Mouse (Mus musculus) myocyte (in vitro differentiated cells): Measurements from ENCODE around the gene Lamc3. TPM values are rescaled to one million over a fixed set of nuclear protein-coding genes. Genes with fewer than 3 reads are reported as not detected.

ENCODE experiments used
- H3K27me3 ChIP-seq: one replicate; pipeline ENCODE4 v1.6.1; 2011; ENCODE audit not compliant: control insufficient read depth, insufficient read depth, insufficient read length
- H3K36me3 ChIP-seq: one replicate; pipeline ENCODE4 v1.6.1; 2011; ENCODE audit not compliant: control insufficient read depth, insufficient read depth
- H3K4me2 ChIP-seq: one replicate; pipeline ENCODE4 v1.6.1; 2011; ENCODE audit warnings: low read depth, control low read depth
- H3K4me3 ChIP-seq: one replicate; pipeline ENCODE4 v1.5.1; 2011; ENCODE audit warnings: mild to moderate bottlenecking, control low read depth, moderate library complexity
- H3K79me2 ChIP-seq: one replicate; pipeline ENCODE4 v1.6.1; 2011; ENCODE audit not compliant: control insufficient read depth, insufficient read depth
- H3ac ChIP-seq: one replicate; pipeline ENCODE4 v1.6.1; 2011; ENCODE audit not compliant: control insufficient read depth, insufficient read length
- CEBPB ChIP-seq: IDR thresholded peaks from 2 replicates; pipeline ENCODE4 v1.6.1; 2011; ENCODE audit warnings: mild to moderate bottlenecking, moderate library complexity; ENCODE audit not compliant: poor library complexity, insufficient read depth, severe bottlenecking
- E2F4 ChIP-seq: IDR thresholded peaks from one replicate; pipeline ENCODE4 v1.6.1; 2011; ENCODE audit warnings: mild to moderate bottlenecking, control low read depth, moderate library complexity; ENCODE audit not compliant: insufficient read depth
- MAX ChIP-seq: IDR thresholded peaks from one replicate; pipeline ENCODE4 v1.6.1; 2011; ENCODE audit warnings: low read depth, mild to moderate bottlenecking, control low read depth
- MYOD1 ChIP-seq, 3 experiments: IDR thresholded peaks; one replicate each; pipeline ENCODE4 v1.6.1; 2011; ENCODE audit warnings: control low read depth in 2 of 3, low read depth in 2 of 3, mild to moderate bottlenecking in 2 of 3, moderate library complexity in 1 of 3; ENCODE audit not compliant: insufficient read length in 2 of 3, control insufficient read depth in 1 of 3
- MYOG ChIP-seq, 3 experiments: IDR thresholded peaks; one replicate each; pipeline ENCODE4 v1.6.1; 2011; ENCODE audit warnings: control low read depth in 2 of 3, low read depth in 2 of 3, mild to moderate bottlenecking in 2 of 3; ENCODE audit not compliant: insufficient read length in 2 of 3, control insufficient read depth in 1 of 3, insufficient read depth in 1 of 3
- POLR2A ChIP-seq: IDR thresholded peaks from one replicate; pipeline ENCODE4 v1.6.1; 2011; ENCODE audit warnings: low read depth, mild to moderate bottlenecking, control low read depth, moderate library complexity; ENCODE audit not compliant: insufficient read length
- POLR2AphosphoS2 ChIP-seq: IDR thresholded peaks from one replicate; pipeline ENCODE4 v1.6.1; 2011; ENCODE audit warnings: low read depth, control low read depth; ENCODE audit not compliant: insufficient read length
- REST ChIP-seq: IDR thresholded peaks from one replicate; pipeline ENCODE4 v1.6.1; 2011; ENCODE audit warnings: mild to moderate bottlenecking, control low read depth, moderate library complexity; ENCODE audit not compliant: insufficient read depth, insufficient read length
- SRF ChIP-seq: IDR thresholded peaks from one replicate; pipeline ENCODE4 v1.6.1; 2011; ENCODE audit warnings: low read depth; ENCODE audit not compliant: control insufficient read depth, insufficient read length
- TCF12 ChIP-seq: IDR thresholded peaks from one replicate; pipeline ENCODE4 v1.6.1; 2011; ENCODE audit warnings: mild to moderate bottlenecking, control low read depth; ENCODE audit not compliant: poor library complexity, insufficient read depth, severe bottlenecking
- TCF3 ChIP-seq: IDR thresholded peaks from one replicate; pipeline ENCODE4 v1.6.1; 2011; ENCODE audit warnings: low read depth, control low read depth; ENCODE audit not compliant: insufficient read length
- USF1 ChIP-seq: IDR thresholded peaks from one replicate; pipeline ENCODE4 v1.6.1; 2011; ENCODE audit warnings: low read depth, mild to moderate bottlenecking, control low read depth, moderate library complexity
- polyA plus RNA-seq: library from polyadenylated mRNA; unstranded; fragments of >200 nt; fragmentation: generic; extraction: Trizol; gene quantifications from one replicate; pipeline ENCODE4 v1.2.1, GENCODE M21; 2012; ENCODE audit warnings: missing spikeins

The Lamc3 gene
- polyA plus RNA-seq, 1 experiment: 0.22 TPM

DNA sequence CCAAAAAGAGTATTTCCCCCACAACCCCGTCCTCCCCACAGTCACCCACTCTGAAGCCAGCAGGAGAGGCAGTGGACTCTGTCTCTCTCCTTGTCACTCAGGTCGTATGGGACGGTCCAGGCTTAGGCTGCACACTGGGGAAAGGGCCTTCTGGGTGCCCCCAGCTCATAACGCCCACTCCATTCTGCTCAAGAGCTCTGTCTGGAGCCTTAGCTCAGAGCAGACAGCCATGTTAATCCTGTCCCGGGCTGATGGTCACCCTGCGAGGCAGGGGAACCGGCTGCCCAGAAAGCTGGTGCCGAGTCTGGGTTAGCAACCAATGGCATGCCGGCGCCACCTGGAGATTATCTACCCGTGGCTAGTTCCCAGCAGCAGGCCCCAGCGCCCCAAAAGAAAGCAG lies 28.6 kb upstream of the Lamc3 start:
- no peak overlapping the region for H3K4me2 ChIP-seq
- H3ac ChIP-seq: no peak overlapping the region
- H3K4me3 ChIP-seq: no peak overlapping the region
- no peaks in the 10 kb centered on the region for H3K79me2 ChIP-seq
- peaks cover 63% of the 10 kb centered on the region for H3K27me3 ChIP-seq
- H3K36me3 ChIP-seq: no peaks in the 10 kb centered on the region
- TF ChIP-seq MYOD1 (IDR thresholded peaks at IDR 0.05; ENCODE audit: control insufficient read depth in 1 of 3, insufficient read length in 2 of 3, low read depth in 2 of 3): no peak
- no peak for TF ChIP-seq SRF
- TF ChIP-seq POLR2AphosphoS2: no peak
- TF ChIP-seq MYOG (IDR thresholded peaks at IDR 0.05; ENCODE audit: control insufficient read depth in 1 of 3, insufficient read depth in 1 of 3, insufficient read length in 2 of 3, low read depth in 2 of 3): no peak
- no peak for TF ChIP-seq TCF12
- TF ChIP-seq REST: no peak
- TF ChIP-seq MAX: no peak
- TF ChIP-seq POLR2A: no peak
- no peak for TF ChIP-seq TCF3
- TF ChIP-seq CEBPB: no peak
- no peak for TF ChIP-seq E2F4
- TF ChIP-seq USF1: no peak

DNA sequence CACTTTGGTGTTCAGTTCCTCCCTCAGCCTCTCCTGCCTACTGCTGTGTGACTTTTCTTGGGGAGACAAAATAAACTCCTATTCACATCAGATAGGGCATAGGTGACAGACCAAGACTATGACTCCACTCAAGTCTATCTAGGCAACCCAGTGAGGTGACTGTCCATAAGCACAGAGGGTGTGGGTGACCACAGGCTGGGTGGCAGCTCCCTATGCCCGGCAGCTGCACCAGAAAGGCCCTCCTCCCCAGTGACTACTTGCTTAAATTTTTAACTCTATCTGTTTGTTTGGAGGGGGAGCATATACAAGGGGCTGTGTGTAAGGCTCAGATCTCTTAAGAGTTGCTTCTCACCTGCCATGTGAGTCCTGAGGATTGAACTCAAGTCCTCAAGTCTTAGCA lies 24.2 kb upstream of the Lamc3 start:
- no peak overlapping the region for H3ac ChIP-seq
- no peaks in the 10 kb centered on the region for H3K36me3 ChIP-seq
- H3K79me2 ChIP-seq: no peaks in the 10 kb centered on the region
- TF ChIP-seq MYOG (IDR thresholded peaks at IDR 0.05; ENCODE audit: control insufficient read depth in 1 of 3, insufficient read depth in 1 of 3, insufficient read length in 2 of 3, low read depth in 2 of 3): peak in 1 of 3 experiments; percentile 51
- TF ChIP-seq CEBPB: no peak
- peak in 1 of 3 experiments; percentile 56 for TF ChIP-seq MYOD1 (IDR thresholded peaks at IDR 0.05; ENCODE audit: control insufficient read depth in 1 of 3, insufficient read length in 2 of 3, low read depth in 2 of 3)
- no peak for TF ChIP-seq REST
- no peak for TF ChIP-seq POLR2A
- TF ChIP-seq TCF12: no peak
- no peak for TF ChIP-seq MAX
- no peak for TF ChIP-seq TCF3
- no peak for TF ChIP-seq SRF
- no peak overlapping the region for H3K4me3 ChIP-seq
- H3K4me2 ChIP-seq: no peak overlapping the region
- H3K27me3 ChIP-seq: peaks cover 31% of the 10 kb centered on the region

DNA sequence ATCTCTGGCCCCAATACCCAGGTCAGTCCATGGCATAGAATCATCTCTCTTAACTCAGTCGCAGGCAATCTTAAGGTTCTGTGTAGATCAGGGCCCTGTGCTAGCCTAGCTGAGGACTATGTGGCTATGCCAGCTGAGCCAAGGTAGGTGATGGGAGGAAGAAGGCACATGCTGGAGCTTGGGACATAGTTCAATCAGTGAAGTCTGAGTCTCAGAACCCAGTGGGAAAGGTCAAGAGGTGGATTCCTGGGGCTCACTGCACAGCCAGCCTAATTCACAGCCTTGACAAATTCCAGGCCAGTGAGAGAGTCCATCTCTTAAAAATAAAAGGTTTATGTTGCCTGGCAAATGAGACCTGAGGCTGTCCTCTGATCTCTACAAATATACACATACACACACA lies 23.3 kb upstream of the Lamc3 start:
- H3K27me3 ChIP-seq: peaks cover 24% of the 10 kb centered on the region
- H3K36me3 ChIP-seq: no peaks in the 10 kb centered on the region
- no peak for TF ChIP-seq CEBPB
- no peak for TF ChIP-seq MAX
- no peak for TF ChIP-seq POLR2A
- no peak for TF ChIP-seq E2F4
- TF ChIP-seq TCF12: no peak
- TF ChIP-seq MYOG (IDR thresholded peaks at IDR 0.05; ENCODE audit: control insufficient read depth in 1 of 3, insufficient read depth in 1 of 3, insufficient read length in 2 of 3, low read depth in 2 of 3): no peak
- no peak for TF ChIP-seq TCF3
- TF ChIP-seq SRF: no peak
- no peak for TF ChIP-seq POLR2AphosphoS2

DNA sequence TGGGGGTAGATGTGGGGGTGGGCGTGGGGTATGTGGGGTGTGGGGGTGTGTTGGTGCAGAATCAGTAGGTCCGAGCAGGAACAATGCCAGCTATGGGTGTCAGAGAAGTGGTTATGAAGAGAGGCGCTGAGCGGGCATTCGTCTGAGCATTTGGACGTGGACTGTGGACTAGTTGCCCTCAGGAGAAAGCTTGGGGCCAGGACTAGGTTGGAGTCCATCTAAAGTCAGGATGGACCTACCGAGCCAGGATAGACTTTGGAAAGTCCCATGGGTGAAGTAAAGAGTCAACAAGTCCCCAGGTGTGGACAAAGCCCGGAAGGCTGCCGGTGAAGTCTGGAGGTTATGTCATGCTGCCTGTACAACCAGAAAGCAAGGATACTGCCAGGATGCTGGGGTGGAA lies 22.2 kb upstream of the Lamc3 start:
- H3K4me2 ChIP-seq: no peak overlapping the region
- H3K4me3 ChIP-seq: no peak overlapping the region
- no peaks in the 10 kb centered on the region for H3K36me3 ChIP-seq
- H3K79me2 ChIP-seq: no peaks in the 10 kb centered on the region
- peaks cover 14% of the 10 kb centered on the region for H3K27me3 ChIP-seq
- no peak overlapping the region for H3ac ChIP-seq
- TF ChIP-seq TCF3 (no peak), MYOD1 (IDR thresholded peaks at IDR 0.05; ENCODE audit: control insufficient read depth in 1 of 3, insufficient read length in 2 of 3, low read depth in 2 of 3) (no peak)

More for the DNA sequence above, 23.3 kb upstream of the Lamc3 start:
- H3K4me3 ChIP-seq: no peak overlapping the region
- no peaks in the 10 kb centered on the region for H3K79me2 ChIP-seq
- H3K4me2 ChIP-seq: no peak overlapping the region
- no peak overlapping the region for H3ac ChIP-seq

DNA sequence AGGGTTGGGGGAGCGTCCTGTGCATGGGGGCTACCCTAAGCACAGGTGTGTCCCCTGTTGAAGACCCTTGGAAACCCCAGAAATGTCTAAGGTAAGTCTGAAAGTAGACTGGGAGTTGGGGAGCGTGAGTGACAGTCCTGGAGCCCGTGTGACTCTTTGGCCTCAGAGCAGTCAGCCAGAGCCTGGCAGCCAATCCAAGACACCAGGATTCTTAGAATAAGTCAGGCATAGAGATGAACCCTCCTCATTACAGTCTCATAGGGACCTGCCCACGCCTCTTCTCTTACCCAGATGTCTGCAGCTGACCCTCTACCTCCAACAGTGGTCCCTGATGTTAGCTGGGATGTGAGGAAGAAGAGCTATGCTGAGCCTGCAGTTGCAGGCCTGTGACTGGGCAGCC lies 21.8 kb upstream of the Lamc3 start:
- no peaks in the 10 kb centered on the region for H3K36me3 ChIP-seq
- no peak overlapping the region for H3K4me2 ChIP-seq
- no peak for TF ChIP-seq MYOG (IDR thresholded peaks at IDR 0.05; ENCODE audit: control insufficient read depth in 1 of 3, insufficient read depth in 1 of 3, insufficient read length in 2 of 3, low read depth in 2 of 3)
- no peak for TF ChIP-seq SRF
- TF ChIP-seq REST: no peak
- no peak for TF ChIP-seq MYOD1 (IDR thresholded peaks at IDR 0.05; ENCODE audit: control insufficient read depth in 1 of 3, insufficient read length in 2 of 3, low read depth in 2 of 3)
- no peak for TF ChIP-seq POLR2AphosphoS2
- no peak for TF ChIP-seq TCF12
- TF ChIP-seq POLR2A: no peak
- H3ac ChIP-seq: no peak overlapping the region
- H3K4me3 ChIP-seq: no peak overlapping the region
- H3K79me2 ChIP-seq: no peaks in the 10 kb centered on the region
- H3K27me3 ChIP-seq: peaks cover 14% of the 10 kb centered on the region
